Mouse (Mus musculus): ENCODE data around the gene Frs3.

DNA sequence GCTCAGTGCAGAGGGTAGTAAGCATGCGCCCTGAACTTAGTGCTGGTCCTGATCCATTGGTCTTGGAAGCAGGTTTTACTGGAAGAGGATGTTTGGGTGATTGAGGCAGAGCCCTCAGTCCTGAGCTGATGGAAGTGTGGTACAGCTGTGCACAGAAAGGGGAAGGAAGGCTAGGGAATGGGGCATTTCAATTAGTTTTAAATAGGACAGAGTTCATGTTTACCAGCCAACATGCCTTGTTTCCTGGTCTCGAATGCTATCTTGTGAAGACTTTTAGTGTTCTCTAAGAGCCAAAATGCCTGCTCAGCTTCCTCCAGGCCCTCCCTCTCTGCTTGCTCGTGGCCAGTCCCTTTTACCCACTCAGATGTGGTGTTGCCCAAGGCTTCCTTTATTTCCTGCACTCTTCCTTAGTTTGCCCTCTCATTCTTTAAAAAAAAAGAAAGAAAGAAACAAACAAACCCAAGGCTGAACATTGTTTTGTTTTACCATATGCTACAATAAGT lies 30.0 kb upstream of the Frs3 start:
- TF ChIP-seq CTCF (IDR thresholded peaks at IDR 0.05; ENCODE audit: low read depth) (no peak), EP300 (IDR thresholded peaks at IDR 0.05; ENCODE audit: low read depth) (no peak)

All from liver, embryonic 14.5 days (tissue).